Mouse (Mus musculus) forebrain, embryonic 10.5 days (tissue): ENCODE results near the gene Pde2a. TPM values are rescaled to one million over a fixed set of nuclear protein-coding genes. Genes with fewer than 3 reads are reported as not detected.

Source experiments
- DNase-seq: peaks from one replicate; pipeline ENCODE4 v3.0.0-alpha.2; 2017; ENCODE audit warnings: low spot score; ENCODE audit errors: extremely low spot score
- H3K27ac ChIP-seq: fragments of 300-500 bp; sonication (generic); 2 replicates; pipeline ENCODE4 v1.5.1; 2016; ENCODE audit warnings: mild to moderate bottlenecking
- H3K27me3 ChIP-seq: fragments of 300-500 bp; sonication (generic); 2 replicates; pipeline ENCODE4 v1.6.1; 2016; ENCODE audit warnings: mild to moderate bottlenecking; ENCODE audit not compliant: poor library complexity, severe bottlenecking
- H3K36me3 ChIP-seq: fragments of 300-500 bp; sonication (generic); replicated peaks from 2 replicates; pipeline ENCODE4 v1.6.1; 2016; ENCODE audit warnings: mild to moderate bottlenecking, moderate library complexity
- H3K4me1 ChIP-seq: fragments of 300-500 bp; sonication (generic); 2 replicates; pipeline ENCODE4 v1.6.1; 2016
- H3K4me3 ChIP-seq: fragments of 300-500 bp; sonication (generic); 2 replicates; pipeline ENCODE4 v1.5.1; 2016; ENCODE audit warnings: mild to moderate bottlenecking, moderate library complexity
- H3K9me3 ChIP-seq: fragments of 300-500 bp; sonication (generic); 2 replicates; pipeline ENCODE4 v1.6.1; 2016; ENCODE audit warnings: mild to moderate bottlenecking, moderate library complexity
- WGBS: fragments of 180-500 bp; shearing (Covaris S2); methylation state at CpG from one replicate; pipeline ENCODE4 v1.1.7; 2016; 5-methylcytosine and 5-hydroxymethylcytosine counted together
- polyA plus RNA-seq: library from polyadenylated mRNA; unstranded; fragments of >200 nt; fragmentation: Nextera tagmentation; extraction: Ambion mirVana; gene quantifications from 2 replicates; pipeline ENCODE4 v1.2.1, GENCODE M21; 2016

Pde2a gene
- polyA plus RNA-seq, 1 experiment from 2014 or later = 16.3 TPM

DNA sequence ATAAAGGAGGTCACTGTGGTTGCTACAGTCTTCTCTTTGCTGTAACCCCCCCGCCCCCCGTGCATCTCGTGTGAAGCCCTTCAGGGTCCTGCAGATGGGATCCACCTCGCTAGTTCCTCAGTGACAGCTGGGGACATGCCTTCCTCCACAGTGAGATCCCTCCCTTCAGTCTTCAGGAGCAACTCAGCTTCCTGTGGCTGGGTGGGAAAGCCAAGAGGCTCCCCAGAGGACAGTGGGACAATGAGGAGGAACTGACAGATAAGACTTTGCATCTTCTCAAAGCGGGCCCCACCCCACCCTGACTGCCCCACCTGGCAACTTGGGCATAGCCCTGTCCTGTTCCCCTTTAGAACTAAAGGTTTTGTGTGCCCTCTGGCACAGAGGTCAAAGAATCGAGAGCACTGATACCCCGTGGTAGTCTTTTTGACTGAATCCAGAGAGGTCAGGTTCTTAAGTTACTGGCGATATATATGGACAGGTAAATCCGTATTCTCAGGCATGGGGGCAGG, 37.9 kb downstream of the Pde2a start:
- Histone ChIP-seq H3K4me3 (no peak overlapping the region), H3K9me3 (no peaks in the 10 kb centered on the region), H3K27me3 (peaks cover 33% of the 10 kb centered on the region), H3K36me3 (no peaks in the 10 kb centered on the region), H3K4me1 (peaks cover 68% of the 10 kb centered on the region), H3K27ac (0 out of 2 replicates have a peak overlapping the region, but pooled peaks have one; percentile 11)
- 79% methylated on average over 9 of the region's 9 CpGs for WGBS
- DNase-seq = no peak

DNA sequence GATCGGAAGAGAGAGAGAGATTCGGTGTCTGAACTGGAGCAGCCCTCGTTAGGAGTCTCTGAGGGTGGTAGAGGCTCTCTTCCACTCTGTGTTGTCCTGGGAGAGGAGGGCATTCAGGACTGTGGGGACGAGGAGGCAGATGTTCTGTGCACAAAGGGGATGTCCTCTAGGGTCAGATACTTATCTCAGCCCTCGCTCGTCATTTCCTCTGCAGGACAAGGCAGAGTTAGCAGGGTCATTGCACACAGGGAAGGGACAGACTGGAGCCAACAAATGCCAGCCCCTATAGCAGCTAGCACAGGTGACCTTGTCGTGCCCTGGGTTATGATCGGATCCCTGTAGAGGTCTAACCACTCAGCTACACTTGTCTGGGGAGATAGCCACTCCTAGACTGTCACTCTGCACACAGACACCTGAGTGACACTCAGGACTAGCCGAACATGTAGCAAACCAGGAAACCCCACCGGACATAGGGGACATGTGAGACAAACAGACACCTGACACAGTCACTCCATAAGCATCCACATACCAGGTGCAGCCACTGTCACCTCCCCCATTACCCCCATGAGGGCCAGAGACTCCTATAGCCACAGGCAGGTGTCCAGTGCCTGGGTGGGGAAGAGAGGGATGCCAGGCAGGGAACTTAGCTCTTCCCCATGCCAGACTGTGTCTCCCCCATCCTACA, 38.6 kb downstream of the Pde2a start:
- DNase-seq = no peak
- WGBS = 60% methylated on average over 10 of the region's 10 CpGs
- H3K9me3 ChIP-seq = no peaks in the 10 kb centered on the region
- no peak overlapping the region for H3K4me3 ChIP-seq
- H3K36me3 ChIP-seq = no peaks in the 10 kb centered on the region
- H3K27ac ChIP-seq = no peak overlapping the region
- peaks cover 26% of the 10 kb centered on the region for H3K27me3 ChIP-seq
- H3K4me1 ChIP-seq = peaks cover 68% of the 10 kb centered on the region

DNA sequence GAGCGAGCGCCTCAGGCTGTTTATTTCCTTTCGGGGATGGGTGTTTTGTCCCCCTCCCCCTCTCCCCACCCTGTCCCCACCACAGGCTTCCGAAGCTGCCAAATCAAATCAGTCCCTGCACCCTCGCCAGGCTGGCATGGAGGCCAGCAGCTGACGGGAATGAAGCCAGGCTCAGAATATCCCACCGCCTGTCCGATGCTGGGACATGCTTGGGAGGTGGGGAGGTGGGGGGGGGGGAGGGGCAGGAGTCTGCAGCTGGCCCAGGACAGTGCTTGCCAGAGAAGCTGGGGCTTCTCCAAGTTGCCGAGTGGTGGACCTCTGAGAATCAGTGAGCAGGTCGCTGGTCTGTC, 39.1 kb downstream of the Pde2a start:
- peaks cover 70% of the 10 kb centered on the region for H3K4me1 ChIP-seq
- no peak for DNase-seq
- 53% methylated on average over 10 of the region's 10 CpGs for WGBS

DNA sequence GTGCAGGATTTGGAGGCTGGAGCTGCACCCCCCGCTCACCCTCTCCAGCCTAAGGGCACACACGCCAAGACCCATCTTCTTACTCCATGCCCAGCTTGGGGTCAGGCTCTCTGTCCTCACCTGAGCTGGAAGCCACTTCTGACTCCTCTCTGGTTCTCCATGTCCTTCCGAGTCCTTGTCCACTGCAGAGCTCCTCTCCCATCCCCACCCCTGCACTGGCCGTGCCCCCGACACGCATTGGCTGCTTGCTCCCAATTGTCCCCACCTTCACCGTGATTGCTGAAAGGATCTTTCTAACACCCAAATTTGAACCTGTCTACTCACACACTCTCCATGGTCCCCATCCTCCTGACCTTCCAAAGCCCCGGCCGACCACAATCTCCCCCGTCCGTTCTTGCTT, 40.1 kb downstream of the Pde2a start:
- Histone ChIP-seq H3K36me3 (no peaks in the 10 kb centered on the region), H3K4me3 (no peak overlapping the region), H3K9me3 (no peaks in the 10 kb centered on the region), H3K27ac (no peak overlapping the region), H3K27me3 (peaks cover 12% of the 10 kb centered on the region), H3K4me1 (peaks cover 75% of the 10 kb centered on the region)
- WGBS = 85% methylated on average over 11 of the region's 11 CpGs
- DNase-seq = no peak

More for the DNA sequence above, 39.1 kb downstream of the Pde2a start:
- Histone ChIP-seq H3K9me3 (no peaks in the 10 kb centered on the region), H3K4me3 (no peak overlapping the region), H3K36me3 (no peaks in the 10 kb centered on the region), H3K27me3 (peaks cover 20% of the 10 kb centered on the region), H3K27ac (no peak overlapping the region)

DNA sequence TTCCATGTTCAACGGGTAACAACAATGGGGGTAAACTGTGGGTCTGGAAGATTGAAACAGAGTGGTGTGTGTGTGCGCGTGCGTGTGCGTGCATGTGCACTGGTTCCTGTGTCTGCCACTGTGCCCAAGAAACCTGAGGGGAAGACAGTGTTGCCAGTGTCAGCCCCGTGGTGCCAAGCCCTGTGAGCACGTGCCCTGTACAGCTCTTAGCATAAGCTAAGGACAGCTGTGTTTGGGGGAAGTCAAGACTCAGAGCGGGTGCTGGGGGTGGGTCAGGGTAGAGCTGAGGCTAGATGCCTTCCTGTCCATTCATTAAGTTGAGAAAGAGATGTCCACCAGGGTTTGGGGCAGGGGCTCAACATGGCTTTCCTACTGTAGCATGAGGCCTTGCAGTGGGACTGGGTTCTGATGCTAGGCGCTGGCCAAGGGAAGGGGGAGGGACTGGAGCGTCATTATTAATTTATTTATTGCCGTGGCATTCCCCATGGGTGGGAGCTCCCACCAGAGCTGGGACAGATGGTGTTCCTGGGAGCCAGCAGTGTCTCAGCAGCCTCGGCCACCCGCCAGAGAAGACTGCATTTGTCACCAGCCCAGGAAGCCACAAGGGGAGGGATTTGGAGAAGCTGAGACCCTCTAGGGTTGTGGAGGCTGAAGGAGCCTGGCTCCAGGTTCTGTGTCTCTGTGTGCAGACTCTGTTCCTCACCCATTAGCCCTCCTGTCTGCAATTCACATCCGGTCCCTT, 41.0 kb downstream of the Pde2a start:
- DNase-seq = no peak
- WGBS = 88% methylated on average over 14 of the region's 14 CpGs
- Histone ChIP-seq H3K27ac (peak overlapping the region; percentile 33), H3K27me3 (peaks cover 12% of the 10 kb centered on the region), H3K36me3 (no peaks in the 10 kb centered on the region), H3K4me1 (peaks cover 66% of the 10 kb centered on the region), H3K9me3 (no peaks in the 10 kb centered on the region), H3K4me3 (no peak overlapping the region)

DNA sequence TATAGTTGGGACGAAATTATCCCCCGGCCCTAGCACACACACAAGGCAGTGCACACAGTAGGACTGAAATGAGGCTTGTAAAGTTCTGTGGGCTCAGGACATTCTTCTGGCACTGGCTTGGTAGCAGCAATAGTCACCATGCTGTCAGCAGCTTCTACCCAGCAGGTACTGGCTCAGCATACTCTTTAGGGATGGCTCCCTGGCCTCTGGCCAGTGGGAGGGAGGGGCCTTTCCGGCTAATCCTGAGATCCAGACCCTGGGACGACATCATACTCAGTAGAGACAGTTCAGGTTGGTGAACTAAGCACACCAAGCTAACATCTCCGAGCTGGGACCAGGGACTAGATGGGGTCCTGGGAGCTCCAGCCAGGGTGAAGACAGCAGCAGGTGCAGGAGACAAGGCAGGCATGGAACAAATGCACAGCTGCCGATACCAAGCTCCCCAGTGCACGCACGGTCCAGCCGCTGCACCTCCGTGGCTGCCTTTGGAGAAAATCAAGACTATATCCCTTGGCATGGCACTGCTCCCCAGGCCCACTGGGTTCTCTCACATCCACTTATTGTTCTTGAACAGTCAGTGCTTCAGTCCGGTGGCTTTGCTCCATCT, 42.3 kb downstream of the Pde2a start:
- H3K36me3 ChIP-seq = no peaks in the 10 kb centered on the region
- H3K4me1 ChIP-seq = peaks cover 55% of the 10 kb centered on the region
- no peak overlapping the region for H3K4me3 ChIP-seq
- H3K27me3 ChIP-seq = peaks cover 6% of the 10 kb centered on the region; the same call in 1 of the 2 replicates
- no peak overlapping the region for H3K27ac ChIP-seq
- 78% methylated on average over 11 of the region's 11 CpGs for WGBS
- DNase-seq = no peak
- no peaks in the 10 kb centered on the region for H3K9me3 ChIP-seq

DNA sequence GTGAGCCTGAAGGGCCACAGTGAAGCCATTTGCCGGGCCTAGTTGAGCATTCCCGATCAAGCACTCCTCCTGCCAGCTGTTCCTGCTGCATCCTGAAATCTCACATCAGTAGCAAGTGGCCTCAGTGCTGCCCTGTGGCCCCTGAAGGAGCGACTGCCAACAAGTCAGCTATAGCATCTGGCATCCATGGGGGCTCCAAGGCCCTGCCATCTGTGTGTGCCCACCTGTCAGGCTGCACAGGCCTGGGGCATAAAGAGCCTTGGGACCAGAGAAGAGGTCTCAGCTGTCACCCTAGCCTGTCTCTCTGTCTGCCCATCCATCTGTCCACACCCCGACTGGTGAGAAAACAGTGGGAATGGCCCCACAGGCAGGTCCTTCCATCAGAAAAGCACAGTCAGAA, 43.4 kb downstream of the Pde2a start:
- 87% methylated on average over 4 of the region's 4 CpGs for WGBS
- DNase-seq = no peak
- H3K4me1 ChIP-seq = peaks cover 46% of the 10 kb centered on the region
- no peaks in the 10 kb centered on the region for H3K36me3 ChIP-seq
- peak overlapping the region; percentile 48; the same call in 1 of the 2 replicates for H3K27ac ChIP-seq
- no peaks in the 10 kb centered on the region for H3K9me3 ChIP-seq
- H3K27me3 ChIP-seq = no peaks in the 10 kb centered on the region
- H3K4me3 ChIP-seq = no peak overlapping the region

DNA sequence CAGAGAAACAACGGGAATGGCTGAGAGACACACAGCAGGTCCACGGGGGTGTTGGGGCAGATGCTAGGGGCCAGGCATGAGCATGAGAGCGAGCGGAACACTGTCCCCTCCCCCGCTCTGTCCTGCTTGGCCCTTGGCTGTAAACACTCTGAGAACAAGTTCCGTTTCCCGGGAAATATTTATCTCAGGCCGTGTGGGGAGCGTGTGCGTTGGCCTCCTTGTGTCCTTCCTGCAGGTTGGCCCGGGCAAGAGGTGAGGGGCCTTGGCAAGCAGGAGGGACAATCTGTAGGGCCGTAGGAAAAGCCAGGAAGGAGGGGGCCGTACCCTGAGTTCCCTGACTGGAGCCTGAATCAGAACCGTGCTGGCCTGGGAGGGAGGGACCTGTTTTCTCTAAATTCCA, 43.9 kb downstream of the Pde2a start:
- no peak for DNase-seq
- Histone ChIP-seq H3K36me3 (no peaks in the 10 kb centered on the region), H3K9me3 (no peaks in the 10 kb centered on the region), H3K27me3 (no peaks in the 10 kb centered on the region), H3K27ac (peak overlapping the region; percentile 48; the same call in 1 of the 2 replicates), H3K4me3 (no peak overlapping the region), H3K4me1 (peaks cover 42% of the 10 kb centered on the region)
- 59% methylated on average over 14 of the region's 14 CpGs for WGBS

DNA sequence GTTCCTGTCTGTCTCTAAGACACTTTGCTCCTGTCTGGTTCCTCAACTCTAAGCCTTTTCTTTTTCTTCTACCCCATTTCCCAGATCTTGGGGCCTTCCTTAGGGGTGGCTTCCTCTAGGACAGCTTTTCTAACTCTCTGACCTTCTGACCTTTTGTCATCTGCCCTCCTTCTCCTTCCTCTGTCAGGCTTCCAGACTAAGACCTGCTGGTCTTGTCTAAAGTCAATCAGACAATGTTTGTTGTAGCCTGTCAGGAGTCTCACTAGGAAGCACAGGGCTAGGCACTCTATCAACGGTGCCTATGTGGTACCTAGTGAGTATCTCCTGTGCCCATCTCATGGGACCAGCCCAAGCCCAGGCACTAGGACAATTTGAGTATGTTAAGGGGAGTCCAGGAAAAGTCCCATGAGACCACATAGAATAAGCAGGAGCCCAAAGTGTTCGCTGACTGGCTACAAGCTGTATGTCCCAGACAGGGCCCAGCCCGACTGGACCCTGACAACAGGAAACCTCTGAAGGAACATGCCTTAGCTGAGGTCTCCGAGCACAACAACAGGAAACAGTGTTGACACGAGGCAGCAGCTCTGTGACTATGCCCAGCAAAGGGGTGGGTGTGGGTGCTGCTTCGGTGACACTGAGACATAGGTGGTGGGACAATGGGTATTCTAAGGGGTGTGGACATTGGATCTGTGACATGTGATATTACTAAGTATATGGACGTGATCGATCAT, 44.5 kb downstream of the Pde2a start:
- Histone ChIP-seq H3K36me3 (no peaks in the 10 kb centered on the region), H3K27me3 (no peaks in the 10 kb centered on the region), H3K9me3 (no peaks in the 10 kb centered on the region), H3K27ac (0 out of 2 replicates have a peak overlapping the region, but pooled peaks have one; percentile 48), H3K4me3 (no peak overlapping the region), H3K4me1 (peaks cover 37% of the 10 kb centered on the region)
- no peak for DNase-seq
- WGBS = 91% methylated on average over 8 of the region's 8 CpGs

DNA sequence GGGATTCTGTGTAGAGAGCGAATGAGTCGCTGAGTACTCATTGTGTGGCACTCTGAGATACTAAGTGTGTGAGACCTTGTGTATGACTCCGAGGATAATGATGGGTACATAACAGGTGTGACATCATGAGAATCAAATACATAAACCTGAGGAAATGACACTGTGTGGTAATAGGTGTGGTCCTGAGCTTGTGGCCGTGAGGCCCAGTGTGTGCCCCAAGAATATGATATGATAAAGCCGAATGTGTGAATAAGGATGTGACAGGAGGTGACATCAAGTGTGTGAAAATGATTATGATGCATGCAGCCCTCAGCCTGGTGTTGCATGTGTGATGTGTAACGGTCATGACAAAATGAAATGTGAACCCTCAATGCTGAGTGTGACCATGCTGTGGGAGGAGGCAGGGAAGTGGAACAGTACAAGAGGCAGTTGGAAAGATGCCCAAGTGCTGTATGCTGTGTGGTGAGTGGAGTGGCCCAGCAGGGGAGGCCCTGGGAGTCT, 45.1 kb downstream of the Pde2a start:
- Histone ChIP-seq H3K4me1 (peaks cover 34% of the 10 kb centered on the region), H3K27me3 (no peaks in the 10 kb centered on the region), H3K9me3 (no peaks in the 10 kb centered on the region), H3K4me3 (no peak overlapping the region), H3K27ac (no peak overlapping the region), H3K36me3 (no peaks in the 10 kb centered on the region)
- 92% methylated on average over 6 of the region's 6 CpGs for WGBS
- DNase-seq = no peak

DNA sequence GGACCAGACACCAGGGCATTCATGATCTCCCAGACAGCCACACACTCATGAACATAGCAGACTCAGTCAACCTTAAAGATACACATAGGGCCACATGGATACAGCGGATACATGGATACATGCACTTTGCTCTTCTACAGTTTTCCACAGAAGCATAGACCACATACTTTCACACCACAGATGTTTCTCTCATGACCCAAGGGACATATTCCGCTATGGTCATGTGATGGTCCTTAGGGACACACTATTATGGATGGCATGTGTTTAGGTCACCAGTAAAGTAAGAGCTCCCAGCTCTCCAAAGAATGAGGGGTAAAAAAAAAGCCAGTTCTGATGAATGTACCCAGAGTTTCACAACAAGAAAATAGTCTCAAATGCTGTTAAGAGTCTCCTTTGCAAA, 49.9 kb downstream of the Pde2a start:
- WGBS = 92% methylated on average over 2 of the region's 2 CpGs
- peaks cover 6% of the 10 kb centered on the region; the same call in 1 of the 2 replicates for H3K4me1 ChIP-seq
- H3K9me3 ChIP-seq = no peaks in the 10 kb centered on the region
- DNase-seq = no peak
- no peaks in the 10 kb centered on the region for H3K27me3 ChIP-seq
- no peak overlapping the region for H3K4me3 ChIP-seq
- H3K27ac ChIP-seq = no peak overlapping the region
- no peaks in the 10 kb centered on the region for H3K36me3 ChIP-seq

DNA sequence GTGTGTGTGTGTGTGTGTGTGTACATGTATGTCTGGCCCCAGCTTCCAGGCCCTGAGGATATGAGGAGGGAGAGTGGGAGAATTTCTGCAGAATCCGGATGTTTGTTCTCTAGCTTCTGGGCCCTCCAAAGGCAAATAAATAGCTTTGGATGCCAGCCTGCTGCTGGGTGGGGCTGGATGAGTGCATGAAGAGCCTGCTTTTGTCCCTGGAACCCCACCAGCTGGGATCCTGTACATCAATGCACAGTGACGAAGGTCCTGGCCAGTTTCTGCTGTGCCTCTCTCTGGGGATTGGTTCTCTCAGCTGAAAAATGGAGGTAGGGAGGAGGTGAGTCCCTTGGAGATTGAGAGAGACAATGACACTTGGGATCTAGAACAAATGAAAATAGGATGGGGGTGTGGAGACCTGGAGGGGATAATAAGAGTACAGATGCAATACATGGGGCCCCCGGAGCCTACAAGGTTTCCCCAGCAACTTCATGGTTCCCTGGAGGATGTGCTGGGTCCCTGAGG, 50.5 kb downstream of the Pde2a start:
- Histone ChIP-seq H3K36me3 (no peaks in the 10 kb centered on the region), H3K4me3 (no peak overlapping the region), H3K27ac (no peak overlapping the region), H3K4me1 (peaks cover 6% of the 10 kb centered on the region; the same call in 1 of the 2 replicates), H3K27me3 (no peaks in the 10 kb centered on the region), H3K9me3 (no peaks in the 10 kb centered on the region)
- 73% methylated on average over 3 of the region's 3 CpGs for WGBS
- DNase-seq = no peak
